Mouse (Mus musculus) thymus, postnatal 4 days (tissue): ENCODE results near the gene Tfap2c.

Experiments
- DNase-seq: peaks from one replicate; pipeline ENCODE4 v3.0.0; 2021

Gene Tfap2c

DNA sequence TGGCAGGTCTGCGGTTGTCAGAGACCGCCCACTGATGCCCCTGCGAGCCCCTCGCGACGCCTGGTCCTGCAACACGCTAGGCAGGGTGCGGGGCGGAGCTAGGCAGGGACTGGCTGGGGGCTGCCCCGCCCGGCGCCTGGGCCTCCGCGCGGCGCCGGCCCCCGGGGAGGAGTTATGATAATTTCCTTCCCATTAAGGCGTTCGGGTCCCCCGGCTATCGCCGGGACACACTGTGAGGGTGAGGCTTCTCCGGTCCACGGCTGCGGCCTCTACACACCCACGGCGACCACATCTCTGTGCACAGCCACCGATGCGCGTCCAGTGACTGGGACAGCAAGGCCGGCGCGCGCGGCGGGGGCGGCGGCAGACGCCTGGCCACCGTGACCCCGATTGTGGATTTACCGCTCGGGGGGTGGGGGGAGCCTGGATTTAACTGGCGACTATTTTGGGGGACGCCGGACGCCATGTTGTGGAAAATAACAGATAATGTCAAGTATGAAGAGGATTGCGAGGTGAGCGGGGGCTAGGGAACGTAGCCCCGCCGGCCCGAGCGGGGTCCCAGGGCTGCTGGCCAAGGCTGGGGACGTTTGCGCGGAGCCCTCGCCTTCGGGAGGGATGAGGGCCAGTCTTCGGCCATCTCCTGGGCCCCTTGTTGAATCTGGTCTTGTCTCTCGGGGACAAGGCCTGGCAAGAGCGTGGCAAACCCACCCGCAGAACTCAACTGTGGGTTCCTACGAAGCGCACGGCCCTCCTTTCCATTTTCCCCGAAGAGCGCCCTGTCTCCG is at the start of gene Tfap2c:
TSS of gene Tfap2c (plus strand) at position 223 of the 785 bp plus-strand sequence.
- peak; percentile 42 for DNase-seq

GRCm38 (mm10) chr2:172500752-172501316 is 48.6 kb upstream of the Tfap2c start:
- DNase-seq: no peak

DNA sequence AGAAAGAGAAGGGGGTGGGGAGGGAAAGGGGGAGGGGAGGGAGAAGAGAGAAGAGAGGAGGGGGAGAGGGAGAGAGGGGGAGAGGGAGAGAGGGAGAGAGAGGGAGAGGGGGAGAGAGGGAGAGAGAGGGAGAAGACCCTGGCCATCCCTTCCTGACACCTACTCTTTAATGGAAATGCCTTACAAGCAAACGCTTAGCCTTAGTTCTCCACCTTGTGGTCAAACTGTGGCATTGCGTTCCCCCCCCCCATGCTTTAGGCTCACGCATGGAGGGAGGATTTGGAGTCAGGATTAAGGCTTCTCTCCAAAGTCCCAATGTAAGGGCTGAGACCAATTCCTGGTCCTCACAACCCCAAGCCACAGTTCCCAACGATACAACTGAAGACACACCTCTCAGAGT is 48.1 kb upstream of the Tfap2c start:
- DNase-seq: peak; percentile 43

DNA sequence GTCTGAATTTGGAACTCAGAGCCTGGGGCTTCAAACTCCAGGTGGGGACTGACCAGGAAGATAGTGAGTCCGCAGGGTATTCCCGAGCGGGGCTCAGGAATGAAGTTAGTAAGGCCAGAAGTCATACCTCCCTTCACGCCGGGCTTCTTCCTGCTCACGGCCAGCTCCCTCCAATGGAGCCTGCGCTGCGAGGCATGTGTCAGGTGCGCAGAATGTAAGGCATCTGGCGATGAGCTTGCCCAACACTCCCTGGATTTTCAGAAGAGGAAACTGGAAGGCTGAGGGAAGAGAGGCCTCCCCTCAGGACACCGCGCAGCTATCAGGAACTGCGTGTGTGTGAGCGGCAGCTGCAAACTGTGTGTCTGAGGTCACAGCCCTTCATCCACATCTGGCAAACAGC is 47.2 kb upstream of the Tfap2c start:
- no peak for DNase-seq

- no peak for DNase-seq
Observed at GRCm38 (mm10) chr2:172506121-172506520, 43.3 kb upstream of the Tfap2c start.

- DNase-seq: no peak
Observed at GRCm38 (mm10) chr2:172510056-172510712, 39.2 kb upstream of the Tfap2c start.

DNA sequence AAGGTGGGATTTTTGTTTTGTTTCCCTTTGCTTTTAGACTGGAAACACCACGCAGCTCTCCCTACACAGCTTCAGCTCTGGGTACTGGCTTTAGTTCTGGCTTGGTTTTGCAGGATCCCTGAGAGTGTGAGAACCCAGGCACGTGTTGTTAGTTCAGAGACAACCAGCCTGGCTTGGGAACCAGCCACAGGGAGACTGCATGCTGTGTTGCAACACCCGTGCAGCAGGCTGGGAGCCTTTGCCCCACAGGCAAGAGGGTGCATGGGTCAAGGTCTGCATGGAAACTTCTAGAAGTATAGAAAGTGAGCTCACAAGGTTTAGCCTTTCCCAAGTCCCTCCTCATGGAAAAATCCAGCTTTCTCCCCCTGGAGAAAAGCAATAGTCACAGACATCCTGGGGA is 38.5 kb upstream of the Tfap2c start:
- no peak for DNase-seq

DNA sequence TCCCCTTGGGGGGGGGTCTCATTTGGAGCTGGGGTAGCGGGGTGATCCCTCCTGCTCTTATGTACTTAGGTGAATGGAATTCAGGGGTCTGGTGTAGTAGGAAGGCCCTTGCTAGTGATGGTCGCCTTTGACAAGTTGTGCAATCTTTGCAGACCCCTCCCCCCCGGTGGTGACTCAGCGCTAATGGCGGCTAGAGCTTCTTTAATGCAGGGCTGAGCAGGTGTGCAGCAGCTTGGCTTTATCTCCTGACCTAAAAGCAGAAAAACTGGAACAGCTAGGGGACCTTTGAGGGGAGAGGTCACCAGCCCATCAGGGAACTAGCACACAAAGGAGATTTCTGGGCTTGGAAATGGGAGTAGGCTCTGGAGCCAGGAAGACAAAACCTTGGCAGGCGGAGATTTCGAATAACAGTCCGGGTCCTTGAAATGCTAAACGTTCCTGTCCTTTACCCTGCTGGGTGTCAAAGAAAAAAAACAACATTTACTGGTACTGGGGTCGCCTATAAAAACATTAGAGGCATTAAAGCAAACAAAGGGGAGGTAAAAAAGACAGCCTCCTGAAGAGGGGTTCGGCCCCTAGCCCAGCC is 32.9 kb upstream of the Tfap2c start:
- no peak for DNase-seq

DNA sequence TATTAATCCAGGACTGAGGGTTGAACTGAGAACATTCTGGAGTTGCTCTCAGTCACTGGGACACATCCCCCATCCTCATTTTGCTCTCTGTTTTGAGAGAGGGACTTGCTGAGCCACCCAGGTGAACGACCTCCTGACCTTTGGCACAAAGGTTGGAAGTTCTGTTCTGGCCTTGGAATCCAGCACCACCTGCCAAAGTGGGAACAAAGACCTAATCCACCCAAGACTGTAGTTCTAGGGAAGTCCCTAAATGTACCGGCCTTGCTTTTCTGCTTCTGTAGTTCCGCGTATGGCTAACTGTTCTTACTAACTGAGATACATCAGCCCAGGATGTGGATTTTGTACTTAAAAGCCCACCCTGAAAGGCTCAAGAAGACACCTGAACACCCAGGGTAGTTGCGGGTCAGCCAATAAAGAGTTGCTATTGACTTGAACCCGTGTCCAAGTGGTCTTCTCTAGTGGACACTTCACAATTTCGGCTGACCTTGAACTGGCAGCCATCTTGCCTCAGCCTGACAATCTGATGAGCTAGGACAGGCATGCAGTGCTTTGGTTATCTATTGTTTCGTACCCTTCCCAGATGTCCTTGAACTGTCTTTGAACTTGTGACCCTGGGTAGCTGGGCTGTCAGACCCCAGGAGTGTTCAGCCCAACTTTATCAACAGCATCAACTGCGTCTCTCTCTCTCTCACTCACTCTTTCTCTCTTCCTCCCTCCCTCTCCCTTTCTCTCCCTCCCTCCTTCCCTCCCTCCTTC is 28.6 kb upstream of the Tfap2c start:
- DNase-seq: no peak

DNA sequence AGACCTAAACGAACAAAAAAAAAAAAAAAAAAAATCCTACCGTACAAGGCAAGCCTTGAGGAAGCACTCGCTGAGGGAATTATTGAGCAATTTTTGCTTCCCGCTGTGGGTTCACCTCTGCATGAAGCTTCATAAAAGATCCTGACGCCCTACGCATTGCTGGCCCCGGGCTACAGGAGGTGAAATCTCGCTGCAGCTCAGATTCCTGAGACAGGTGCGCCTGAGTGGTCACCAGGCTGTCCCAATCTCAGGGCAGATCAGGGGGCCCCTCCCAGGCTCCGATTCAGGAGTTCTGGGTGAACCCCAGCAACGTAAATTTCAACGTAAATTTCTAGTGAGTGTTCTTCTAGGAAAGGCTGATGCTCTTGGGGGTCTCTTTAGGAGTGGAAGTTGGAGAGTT is 26.9 kb upstream of the Tfap2c start:
- DNase-seq: no peak

GRCm38 (mm10) chr2:172527175-172527574 is 22.2 kb upstream of the Tfap2c start:
- no peak for DNase-seq

DNA sequence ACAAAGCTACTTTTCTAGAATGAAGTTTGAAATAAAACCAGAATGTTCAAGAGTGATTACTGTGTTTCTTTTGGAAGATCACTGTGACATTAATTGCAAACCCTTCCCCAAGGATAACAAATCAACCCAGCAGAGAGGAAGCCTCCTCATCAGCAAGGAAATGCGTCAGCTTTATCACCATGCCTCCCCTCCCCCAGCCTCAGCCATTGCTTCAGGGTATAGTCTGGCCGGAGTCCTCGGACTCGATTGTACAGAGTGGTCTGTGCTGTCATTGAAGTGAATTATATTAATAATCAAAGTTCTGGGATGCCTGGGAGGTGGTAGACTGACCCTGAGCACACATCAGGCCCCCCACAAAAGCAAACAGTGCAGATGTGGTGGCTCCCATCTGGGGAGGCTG is 5.4 kb upstream of the Tfap2c start:
- DNase-seq: no peak

GRCm38 (mm10) chr2:172544601-172545127 is 4.7 kb upstream of the Tfap2c start:
- no peak for DNase-seq

DNA sequence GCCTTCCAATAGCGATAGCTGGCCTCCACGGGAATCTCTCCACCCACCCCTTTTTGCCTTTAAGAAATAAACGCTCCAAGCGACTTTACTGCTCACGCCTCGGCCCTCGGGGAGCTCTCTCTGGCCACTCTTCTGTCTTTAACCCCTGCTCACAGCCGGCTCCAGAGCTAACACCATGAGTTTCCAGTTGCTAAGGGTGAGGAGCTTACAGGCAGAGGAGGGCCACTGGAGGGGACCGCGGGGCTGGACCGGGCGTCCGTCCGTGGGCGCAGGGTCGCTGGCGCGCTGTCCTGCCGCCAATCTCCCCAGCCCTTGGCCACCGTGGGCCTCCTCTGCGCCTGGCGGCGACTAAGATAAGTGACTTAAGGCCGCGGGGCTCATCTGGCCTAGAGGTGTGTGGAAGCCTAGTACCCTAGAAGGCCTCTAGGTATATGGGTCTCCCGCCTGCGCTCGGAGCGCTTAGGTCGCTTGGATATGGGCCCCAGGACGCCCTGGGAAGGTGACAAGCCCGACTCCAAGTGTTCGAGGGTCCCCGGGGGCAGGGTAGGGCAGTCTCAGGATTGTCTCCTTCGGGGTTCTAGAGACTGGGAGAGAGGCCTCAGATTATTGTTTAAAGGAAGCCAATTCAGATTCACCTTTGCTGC is 3.7 kb upstream of the Tfap2c start:
- no peak for DNase-seq

- no peak for DNase-seq
Observed at GRCm38 (mm10) chr2:172546551-172546950, 2.8 kb upstream of the Tfap2c start.

DNA sequence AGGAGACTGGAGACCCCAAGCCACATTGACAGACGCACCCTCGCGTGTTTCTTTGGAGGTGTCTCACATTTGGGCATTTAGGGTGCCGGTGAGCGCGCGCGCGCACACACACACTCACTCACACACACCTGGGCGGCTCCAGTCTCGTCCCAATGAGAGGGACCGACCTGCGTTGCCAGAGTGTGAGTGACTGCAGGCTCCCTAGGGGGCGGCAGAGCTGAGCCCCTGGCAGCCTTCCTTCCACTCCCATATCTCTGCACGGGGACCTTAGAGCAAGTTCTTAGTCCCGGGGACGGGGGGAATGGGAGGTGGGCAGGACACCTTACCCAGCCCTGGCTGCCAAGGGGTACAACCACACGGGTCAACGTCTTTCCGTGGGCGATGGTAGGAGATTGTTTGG is 2.3 kb upstream of the Tfap2c start:
- DNase-seq: peak; percentile 67

DNA sequence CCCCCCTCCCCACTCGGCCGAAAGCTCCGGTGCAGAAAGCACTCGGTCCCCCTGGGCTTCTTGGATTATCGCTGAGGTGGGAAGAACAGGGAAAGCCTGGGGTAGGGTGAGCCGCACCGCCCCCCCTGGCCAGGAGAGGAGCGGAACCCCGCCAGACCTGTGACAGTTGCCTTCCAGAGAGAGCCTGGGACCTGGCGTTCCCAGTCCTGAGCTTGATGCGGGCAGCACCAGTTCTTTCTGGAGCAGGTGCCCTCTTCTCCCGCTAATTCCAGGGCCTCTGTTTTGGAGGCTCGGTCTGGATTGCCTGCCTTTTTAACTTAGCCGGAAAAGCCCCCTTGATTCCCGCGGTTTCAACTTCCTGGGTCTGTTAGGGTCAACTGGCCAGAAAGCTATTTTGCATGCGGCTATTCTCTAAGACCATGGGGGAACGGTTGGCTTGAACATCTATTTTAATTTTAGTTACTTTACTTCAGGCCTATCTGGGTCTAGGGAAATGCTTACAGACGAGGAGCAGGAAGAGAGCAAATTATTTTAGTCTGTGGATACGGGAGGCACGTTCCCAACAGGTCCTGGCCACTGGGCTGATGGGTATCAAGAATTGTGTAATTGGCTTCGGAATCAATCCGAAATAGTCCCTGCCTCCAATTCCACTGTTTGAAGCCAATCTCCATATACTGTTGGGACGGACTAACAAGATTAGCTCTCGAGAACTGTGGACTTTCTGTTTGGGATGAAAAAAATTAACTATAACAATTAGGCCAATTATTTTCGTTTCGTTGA is 1.4 kb upstream of the Tfap2c start:
- DNase-seq: no peak

DNA sequence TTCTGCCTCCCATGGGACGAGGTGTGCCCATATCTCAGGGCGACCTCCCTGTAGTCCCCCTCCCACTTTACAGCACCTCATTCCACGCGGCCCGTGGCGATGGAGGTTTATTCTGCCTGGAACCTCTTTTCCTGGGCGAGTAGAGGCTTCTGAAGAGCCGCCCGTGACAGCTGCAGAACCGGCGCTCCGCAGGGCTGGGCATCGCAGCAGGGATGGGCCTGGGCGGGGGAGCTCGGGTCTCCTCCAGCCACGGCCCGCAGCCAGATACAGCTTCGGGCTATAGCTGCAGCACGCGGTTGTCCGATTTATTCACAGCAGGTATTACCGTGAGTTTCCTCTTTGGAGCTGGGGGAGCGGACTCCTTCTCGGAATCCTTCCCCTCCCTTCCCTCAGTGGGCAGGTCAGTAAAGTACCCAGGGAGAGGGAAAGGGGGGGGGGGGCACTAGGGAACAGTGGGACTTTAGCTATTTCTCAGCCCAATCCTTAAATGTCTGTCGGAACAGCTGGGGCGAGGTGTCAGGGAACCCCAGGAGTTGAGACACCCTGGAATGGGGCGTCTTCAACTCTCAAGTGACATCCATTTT is 629 bp upstream of the Tfap2c start:
- no peak for DNase-seq

DNA sequence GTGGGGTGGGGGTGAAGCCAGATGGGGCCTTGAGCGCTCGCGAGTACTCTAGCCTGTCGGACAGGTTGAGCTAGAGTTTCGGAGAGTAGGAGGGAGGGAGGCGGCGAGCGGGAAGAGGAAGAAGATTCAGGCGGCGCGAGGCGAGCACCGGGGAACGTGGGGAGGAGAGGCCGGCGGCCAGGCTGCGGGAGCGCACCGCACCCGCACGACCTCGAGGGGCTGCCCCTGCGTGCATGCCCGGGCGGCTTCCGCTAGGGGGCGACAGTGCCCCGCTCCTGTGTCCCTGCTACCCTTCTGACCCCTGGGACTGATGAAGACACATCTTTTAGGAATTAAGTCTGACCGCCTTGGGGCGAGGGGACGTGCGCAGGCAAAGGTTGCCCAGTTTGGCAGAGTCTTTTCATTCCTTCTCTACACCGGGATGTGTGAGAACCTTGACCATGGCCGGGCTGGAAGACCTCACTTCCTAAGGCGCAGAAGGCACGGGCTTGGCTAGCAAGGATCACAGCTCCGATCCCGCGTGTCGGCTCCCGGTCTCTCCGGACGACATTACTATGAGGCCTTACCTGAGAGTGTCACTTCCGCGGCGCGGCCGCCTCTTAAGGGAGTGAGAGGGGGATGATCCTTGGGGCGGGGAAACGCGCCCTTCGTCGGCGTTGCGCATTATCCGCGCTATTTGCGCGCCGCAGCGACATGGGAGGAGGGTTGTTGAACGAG is 1.1 kb downstream of the Tfap2c start:
- DNase-seq: peak; percentile 79

GRCm38 (mm10) chr2:172551081-172551720 is 1.8 kb downstream of the Tfap2c start:
- DNase-seq: peak; percentile 29
